ENCODE assay signal across 8 mouse cellular contexts in genomic region chr3:84191141-84191881, GRCm38 (mm10). TPM values are rescaled to one million over a fixed set of nuclear protein-coding genes. Genes with fewer than 3 reads are reported as not detected.
DNase-seq lines count a peak whose midpoint lies in the region; ATAC-seq and TF ChIP-seq lines count a peak whose summit lies in the region.

No protein-coding gene starts in this region.

- peak; percentile 61; the same call in 1 of the 2 replicates for ATAC-seq in embryonic facial prominence, embryonic 12.5 days (ENCODE audit: insufficient number of reproducible peaks, insufficient read depth, low FRiP score, low TSS enrichment)
- ATAC-seq in hindbrain, postnatal 0 days: peak; percentile 44
- ATAC-seq in lung, embryonic 15.5 days (ENCODE audit: borderline replicate concordance, extremely low read depth, low FRiP score, low TSS enrichment): peak; percentile 78

- DNase-seq in kidney, adult 11 months: peak; percentile 15
- DNase-seq in kidney, adult 18-20 months: no peak
- DNase-seq in hindbrain, postnatal 0 days (ENCODE audit: low spot score): no peak
- no peak for DNase-seq in right cerebral cortex, postnatal 4 days
- no peak for DNase-seq in thymus, adult 18-20 months
- no peak for DNase-seq in layer of hippocampus, adult 18-20 months (ENCODE audit: low spot score in 2 of 2)

- WGBS in embryonic facial prominence, embryonic 12.5 days: 35% methylated on average over 21 of the region's 21 CpGs
- WGBS in hindbrain, postnatal 0 days: 52% methylated on average over 21 of the region's 21 CpGs
- 38% methylated on average over 21 of the region's 21 CpGs for WGBS in lung, embryonic 15.5 days

- H3K9ac ChIP-seq in embryonic facial prominence, embryonic 12.5 days: no peak overlapping the region
- H3K9ac ChIP-seq in hindbrain, postnatal 0 days (replicated peaks; ENCODE audit: low read length): no peak overlapping the region
- peak overlapping the region; percentile 47; the same call in 1 of the 2 replicates for H3K9ac ChIP-seq in lung, embryonic 15.5 days

- H3K4me3 ChIP-seq in embryonic facial prominence, embryonic 12.5 days: peak overlapping the region; percentile 30
- no peak overlapping the region for H3K4me3 ChIP-seq in hindbrain, postnatal 0 days (ENCODE audit: low read length)
- H3K4me3 ChIP-seq in lung, embryonic 15.5 days: peak overlapping the region; percentile 46

- H3K27ac ChIP-seq in embryonic facial prominence, embryonic 12.5 days: 0 out of 2 replicates have a peak overlapping the region, but pooled peaks have one; percentile 5
- peak overlapping the region; percentile 32; the same call in 1 of the 2 replicates for H3K27ac ChIP-seq in hindbrain, postnatal 0 days
- peak overlapping the region; percentile 96 for H3K27ac ChIP-seq in lung, embryonic 15.5 days

- H3K36me3 ChIP-seq in embryonic facial prominence, embryonic 12.5 days: 0 out of 2 replicates have a peak, but pooled peaks cover 3% of the 10 kb centered on the region
- H3K36me3 ChIP-seq in hindbrain, postnatal 0 days (ENCODE audit: insufficient read depth, low read length): peaks cover 29% of the 10 kb centered on the region
- H3K36me3 ChIP-seq in lung, embryonic 15.5 days: no peaks in the 10 kb centered on the region

- peaks cover 7% of the 10 kb centered on the region; the same call in 1 of the 2 replicates for H3K27me3 ChIP-seq in embryonic facial prominence, embryonic 12.5 days
- no peaks in the 10 kb centered on the region for H3K27me3 ChIP-seq in hindbrain, postnatal 0 days (ENCODE audit: insufficient read depth, low read length)
- no peaks in the 10 kb centered on the region for H3K27me3 ChIP-seq in lung, embryonic 15.5 days

- no peak for TF ChIP-seq CTCF in hindbrain, postnatal 0 days (IDR thresholded peaks at IDR 0.05; ENCODE audit: low read depth)

- H3K4me1 ChIP-seq in embryonic facial prominence, embryonic 12.5 days: peaks cover 15% of the 10 kb centered on the region; the same call in 1 of the 2 replicates
- H3K4me1 ChIP-seq in hindbrain, postnatal 0 days (ENCODE audit: insufficient read depth, low read length): 0 out of 2 replicates have a peak, but pooled peaks cover 2% of the 10 kb centered on the region
- peaks cover 30% of the 10 kb centered on the region for H3K4me1 ChIP-seq in lung, embryonic 15.5 days

- H3K4me2 ChIP-seq in embryonic facial prominence, embryonic 12.5 days (replicated peaks): peak overlapping the region; percentile 48
- peak overlapping the region; percentile 18 for H3K4me2 ChIP-seq in hindbrain, postnatal 0 days (ENCODE audit: low read depth, low read length)
- peak overlapping the region; percentile 60 for H3K4me2 ChIP-seq in lung, embryonic 15.5 days

- no peaks in the 10 kb centered on the region for H3K9me3 ChIP-seq in embryonic facial prominence, embryonic 12.5 days
- H3K9me3 ChIP-seq in hindbrain, postnatal 0 days (ENCODE audit: low read length): no peaks in the 10 kb centered on the region
- H3K9me3 ChIP-seq in lung, embryonic 15.5 days: no peaks in the 10 kb centered on the region

RNA-seq across cellular contexts. Expression of gene Gm6525, which starts 17.4 kb away (rescaled TPM):
- polyA plus RNA-seq in embryonic facial prominence, embryonic 12.5 days (2016; fragmentation: Nextera tagmentation; extraction: Ambion mirVana): 0.97 and 1.00 TPM in 2 replicates
- not detected in 2 replicates for total RNA-seq in hindbrain, postnatal 0 days (2014; rRNA removed)
- polyA plus RNA-seq in hindbrain, postnatal 0 days (2015; fragmentation: Nextera tagmentation; extraction: Ambion mirVana): 2.3 and 2.8 TPM in 2 replicates
- 0.52 and 0.67 TPM in 2 replicates for polyA plus RNA-seq in lung, embryonic 15.5 days (2015; fragmentation: Nextera tagmentation; extraction: Ambion mirVana)
- total RNA-seq in layer of hippocampus, adult 18-20 months (2021): not detected

RNA-seq across cellular contexts. Expression of gene Mnd1, which starts 35.7 kb away (rescaled TPM):
- polyA plus RNA-seq in embryonic facial prominence, embryonic 12.5 days (2016; fragmentation: Nextera tagmentation; extraction: Ambion mirVana): 14.4 and 15.7 TPM in 2 replicates
- 0.73 and 0.79 TPM in 2 replicates for total RNA-seq in hindbrain, postnatal 0 days (2014; rRNA removed)
- polyA plus RNA-seq in hindbrain, postnatal 0 days (2015; fragmentation: Nextera tagmentation; extraction: Ambion mirVana): 3.7 and 3.9 TPM in 2 replicates
- polyA plus RNA-seq in lung, embryonic 15.5 days (2015; fragmentation: Nextera tagmentation; extraction: Ambion mirVana): 13.0 and 13.7 TPM in 2 replicates
- total RNA-seq in layer of hippocampus, adult 18-20 months (2021): 1 to 10 TPM in 1 of 2 experiments, under 1 TPM in 1; 0.99 to 1.7 TPM

Comparison
In these comparisons a context has a peak if more than half of its experiments do, and no peak if none do; other contexts are left out.
1. H3K27ac ChIP-seq: peak in every context shown above with its lines; median percentile 96 in lung, embryonic 15.5 days; 32 in hindbrain, postnatal 0 days; 5 in embryonic facial prominence, embryonic 12.5 days.